Mouse (Mus musculus): ENCODE results near the gene Slc5a10. TPM values are rescaled to one million over a fixed set of nuclear protein-coding genes. Genes with fewer than 3 reads are reported as not detected.

Slc5a10 gene
- polyA plus RNA-seq, 1 experiment from 2014 or later = 0.08 TPM

DNA sequence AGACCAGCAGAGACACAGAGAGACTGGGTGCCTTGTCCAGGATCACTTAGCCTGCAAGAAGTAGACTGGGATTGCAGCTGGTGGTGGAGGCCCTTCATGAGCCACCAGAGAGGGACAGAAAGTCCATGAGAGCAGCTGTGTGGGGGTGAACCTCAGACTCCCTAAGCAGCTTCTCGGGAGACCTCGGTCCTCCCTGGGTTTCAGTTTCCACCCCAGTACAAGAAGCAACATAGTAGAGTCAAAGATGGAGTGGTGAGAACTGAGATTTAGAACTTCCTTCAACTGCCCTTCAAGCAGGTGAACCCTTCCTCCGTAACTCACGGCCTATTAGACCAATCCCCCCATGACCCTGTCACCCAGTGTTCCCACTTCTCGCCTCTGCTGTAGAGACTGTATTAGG lies 58.4 kb downstream of the Slc5a10 start:
- no peak overlapping the region for H3K9ac ChIP-seq (replicated peaks)
- 87% methylated on average over 5 of the region's 5 CpGs for WGBS
- no peaks in the 10 kb centered on the region for H3K27me3 ChIP-seq
- no peaks in the 10 kb centered on the region for H3K36me3 ChIP-seq
- H3K4me1 ChIP-seq (replicated peaks) = no peaks in the 10 kb centered on the region
- no peak overlapping the region for H3K27ac ChIP-seq
- no peak overlapping the region for H3K4me3 ChIP-seq (replicated peaks)
- ATAC-seq = no peak
- H3K9me3 ChIP-seq = no peaks in the 10 kb centered on the region
- no peak overlapping the region for H3K4me2 ChIP-seq (replicated peaks)

- H3K4me1 ChIP-seq (replicated peaks) = no peaks in the 10 kb centered on the region
These were observed 59.7 kb downstream of the Slc5a10 start for GRCm38 (mm10) chr11:61660806-61661392.

DNA sequence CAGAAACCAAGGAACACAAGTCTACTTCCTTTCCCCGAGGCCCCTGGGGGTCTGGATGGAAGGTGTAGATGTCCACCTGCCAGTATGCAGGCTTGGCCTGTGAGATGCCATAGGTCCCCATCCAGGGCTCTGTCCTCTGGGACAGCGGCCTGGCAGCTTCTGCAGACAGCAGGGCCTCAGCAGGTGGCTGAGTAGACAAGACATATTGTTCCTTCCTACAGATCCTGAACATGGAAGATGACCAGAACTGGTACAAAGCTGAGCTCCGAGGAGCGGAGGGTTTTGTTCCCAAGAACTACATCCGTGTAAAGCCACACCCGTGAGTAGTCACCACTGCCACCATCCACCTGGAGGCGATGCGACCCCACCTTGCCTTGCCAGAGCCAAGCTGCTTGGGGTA lies 60.6 kb downstream of the Slc5a10 start:
- no peak for ATAC-seq
- no peaks in the 10 kb centered on the region for H3K36me3 ChIP-seq
- no peak overlapping the region for H3K27ac ChIP-seq
- H3K27me3 ChIP-seq = no peaks in the 10 kb centered on the region
- H3K9me3 ChIP-seq = no peaks in the 10 kb centered on the region
- no peak overlapping the region for H3K4me2 ChIP-seq (replicated peaks)
- 87% methylated on average over 8 of the region's 8 CpGs for WGBS
- H3K4me1 ChIP-seq (replicated peaks) = no peaks in the 10 kb centered on the region
- H3K9ac ChIP-seq (replicated peaks) = no peak overlapping the region
- no peak overlapping the region for H3K4me3 ChIP-seq (replicated peaks)

More at GRCm38 (mm10) chr11:61660806-61661392, 59.7 kb downstream of the Slc5a10 start:
- Histone ChIP-seq H3K4me2 (replicated peaks) (no peak overlapping the region), H3K27me3 (no peaks in the 10 kb centered on the region), H3K36me3 (no peaks in the 10 kb centered on the region), H3K9me3 (no peaks in the 10 kb centered on the region), H3K4me3 (replicated peaks) (no peak overlapping the region), H3K27ac (no peak overlapping the region), H3K9ac (replicated peaks) (no peak overlapping the region)
- WGBS = 74% methylated on average over 7 of the region's 7 CpGs
- no peak for ATAC-seq

DNA sequence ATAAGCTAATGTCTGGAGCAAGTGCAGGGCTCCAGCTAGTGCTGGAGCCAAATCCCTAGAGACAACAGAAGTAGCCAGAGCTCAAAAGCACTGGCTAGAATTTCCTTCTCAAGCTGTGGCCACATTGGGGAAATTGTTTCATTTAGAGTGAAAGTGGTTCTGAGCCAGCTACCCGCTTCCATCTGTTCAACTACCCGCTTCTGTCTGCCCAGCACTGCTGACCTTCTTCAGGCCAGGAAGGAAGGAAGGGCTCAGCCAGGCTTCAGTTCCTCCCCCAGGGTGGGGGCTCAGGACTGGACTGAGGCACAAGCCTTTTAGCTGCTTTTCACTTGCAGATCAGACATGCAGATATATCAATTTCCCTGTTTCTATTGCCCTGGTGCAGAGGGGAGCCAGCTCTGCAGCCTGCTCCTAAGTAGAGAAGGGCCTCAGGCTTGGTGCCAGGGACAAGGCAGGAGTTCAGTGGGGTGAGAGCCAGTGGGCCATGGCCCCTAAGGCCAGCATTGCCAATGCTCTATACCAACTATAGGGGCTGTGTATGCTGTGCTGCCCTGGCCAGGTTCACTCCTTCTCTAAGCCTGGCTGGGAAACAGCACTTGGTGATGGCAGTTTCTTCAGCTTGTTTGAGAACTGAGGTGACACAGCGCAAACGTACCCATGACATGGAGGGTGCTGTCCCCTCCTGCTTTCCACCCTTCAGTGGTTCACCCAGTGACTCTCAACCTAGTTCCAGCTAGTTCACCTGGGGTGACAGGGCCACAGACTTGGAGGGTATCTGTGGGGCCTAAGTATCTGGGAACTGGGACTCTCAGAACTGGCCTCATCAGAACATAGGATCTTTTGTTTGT lies 61.4 kb downstream of the Slc5a10 start:
- no peak overlapping the region for H3K4me3 ChIP-seq (replicated peaks)
- H3K27me3 ChIP-seq = no peaks in the 10 kb centered on the region
- no peak overlapping the region for H3K27ac ChIP-seq
- H3K9me3 ChIP-seq = no peaks in the 10 kb centered on the region
- H3K36me3 ChIP-seq = no peaks in the 10 kb centered on the region
- H3K4me1 ChIP-seq (replicated peaks) = no peaks in the 10 kb centered on the region
- WGBS = 84% methylated on average over 4 of the region's 4 CpGs
- H3K4me2 ChIP-seq (replicated peaks) = no peak overlapping the region
- no peak for ATAC-seq
- H3K9ac ChIP-seq (replicated peaks) = no peak overlapping the region

DNA sequence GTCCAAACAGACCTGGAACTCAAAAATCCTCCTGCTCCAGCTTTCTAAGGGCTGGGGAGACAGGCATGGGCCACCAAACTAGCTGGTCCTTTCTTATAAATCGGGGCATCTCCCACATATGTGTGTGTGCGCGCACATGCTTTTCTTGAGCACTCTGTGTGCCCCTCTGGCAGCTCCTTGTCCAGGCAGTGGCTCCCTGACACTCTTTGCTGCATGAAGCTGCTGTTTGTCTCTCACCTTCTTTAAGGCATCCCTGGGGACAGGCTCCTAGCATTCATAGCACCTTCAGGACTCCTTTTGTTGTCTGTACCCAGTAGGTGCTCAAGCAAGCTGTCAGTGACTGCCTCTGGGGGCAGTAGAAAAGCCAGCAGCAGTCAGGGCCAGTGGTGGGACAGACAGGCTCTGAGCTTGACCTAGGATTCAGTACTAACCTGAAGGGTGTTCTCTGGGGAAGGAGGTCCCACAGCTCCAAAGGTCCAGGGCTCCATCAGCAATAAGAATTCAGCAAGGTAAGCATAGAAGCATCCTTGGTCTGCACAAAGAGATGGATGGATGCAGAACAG lies 62.2 kb downstream of the Slc5a10 start:
- whole genome bisulfite sequencing = 92% methylated on average over 3 of the region's 3 CpGs

GRCm38 (mm10) chr11:61657432-61657831 lies 63.2 kb downstream of the Slc5a10 start:
- Histone ChIP-seq H3K4me3 (replicated peaks) (no peak overlapping the region), H3K27ac (no peak overlapping the region), H3K4me2 (replicated peaks) (no peak overlapping the region), H3K9ac (replicated peaks) (no peak overlapping the region), H3K9me3 (no peaks in the 10 kb centered on the region), H3K4me1 (replicated peaks) (no peaks in the 10 kb centered on the region), H3K36me3 (no peaks in the 10 kb centered on the region), H3K27me3 (no peaks in the 10 kb centered on the region)
- WGBS = 75% methylated on average over 2 of the region's 2 CpGs
- ATAC-seq = no peak

More for the DNA sequence above, 62.2 kb downstream of the Slc5a10 start:
- no peak for ATAC-seq
- no peak overlapping the region for H3K4me2 ChIP-seq (replicated peaks)
- no peak overlapping the region for H3K27ac ChIP-seq
- no peaks in the 10 kb centered on the region for H3K4me1 ChIP-seq (replicated peaks)
- H3K27me3 ChIP-seq = no peaks in the 10 kb centered on the region
- H3K4me3 ChIP-seq (replicated peaks) = no peak overlapping the region
- H3K36me3 ChIP-seq = no peaks in the 10 kb centered on the region
- no peaks in the 10 kb centered on the region for H3K9me3 ChIP-seq
- no peak overlapping the region for H3K9ac ChIP-seq (replicated peaks)

DNA sequence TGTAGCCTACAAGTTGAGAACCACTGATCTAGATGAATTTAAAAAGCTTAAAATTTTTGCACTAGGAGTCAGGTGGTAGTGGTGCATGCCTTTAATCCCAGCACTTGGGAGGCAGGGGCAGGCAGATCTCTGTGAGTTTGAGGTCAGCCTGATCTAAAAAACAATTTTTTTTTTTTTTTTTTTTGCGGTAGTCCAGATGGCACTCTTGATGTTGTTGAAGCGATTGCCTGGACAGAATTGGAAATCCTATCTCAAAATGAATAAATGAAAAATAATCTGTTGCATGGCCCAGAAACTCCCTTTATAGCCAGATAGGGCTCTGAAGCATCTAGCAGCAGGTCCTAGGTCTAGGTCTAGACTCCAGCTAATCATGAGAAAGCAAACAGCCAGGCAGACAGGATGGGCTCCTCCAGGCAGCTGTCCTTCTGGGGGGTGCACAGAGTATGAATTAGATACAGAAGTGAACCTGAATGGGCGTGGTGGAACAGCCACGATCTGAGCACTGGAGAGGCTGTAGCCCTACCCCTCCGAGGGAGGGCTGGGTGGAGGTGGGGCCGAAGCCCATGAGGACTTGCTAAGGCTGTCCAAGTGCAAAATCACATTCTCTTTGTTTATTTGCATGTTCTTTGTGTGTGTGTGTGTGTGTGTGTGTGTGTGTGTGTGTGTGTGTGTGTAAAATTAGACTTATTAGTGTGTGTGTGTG lies 64.3 kb downstream of the Slc5a10 start:
- Histone ChIP-seq H3K4me3 (replicated peaks) (no peak overlapping the region), H3K27ac (no peak overlapping the region), H3K36me3 (no peaks in the 10 kb centered on the region), H3K9me3 (no peaks in the 10 kb centered on the region), H3K4me2 (replicated peaks) (no peak overlapping the region), H3K9ac (replicated peaks) (no peak overlapping the region), H3K27me3 (no peaks in the 10 kb centered on the region), H3K4me1 (replicated peaks) (no peaks in the 10 kb centered on the region)
- WGBS = 72% methylated on average over 6 of the region's 6 CpGs
- ATAC-seq = no peak

DNA sequence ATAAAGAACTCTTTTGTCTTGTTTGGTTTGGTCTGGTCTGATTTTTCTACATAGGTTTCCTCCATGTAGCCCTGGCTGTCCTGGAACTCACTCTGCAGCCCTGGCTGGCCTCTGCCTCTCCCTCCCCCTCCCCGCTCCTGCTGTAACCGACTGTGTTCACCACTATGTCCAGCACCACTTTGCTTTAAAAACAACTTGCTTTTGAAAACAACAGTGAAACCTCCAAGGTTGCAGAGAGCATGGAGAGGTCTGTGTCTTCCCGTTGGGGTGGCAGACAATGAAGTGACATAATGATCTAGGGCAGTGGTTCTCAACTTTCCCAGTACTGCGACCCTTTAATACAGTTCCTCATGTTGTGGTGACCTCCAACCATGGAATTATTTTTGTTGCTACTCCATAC lies 65.0 kb downstream of the Slc5a10 start:
- H3K4me1 ChIP-seq (replicated peaks) = no peaks in the 10 kb centered on the region
- H3K36me3 ChIP-seq = no peaks in the 10 kb centered on the region
- H3K4me2 ChIP-seq (replicated peaks) = no peak overlapping the region
- no peak overlapping the region for H3K9ac ChIP-seq (replicated peaks)
- H3K9me3 ChIP-seq = no peaks in the 10 kb centered on the region
- no peak for ATAC-seq
- H3K27ac ChIP-seq = no peak overlapping the region
- H3K27me3 ChIP-seq = no peaks in the 10 kb centered on the region
- H3K4me3 ChIP-seq (replicated peaks) = no peak overlapping the region
- 66% methylated on average over 4 of the region's 4 CpGs for WGBS

- WGBS = 87% methylated on average over 4 of the region's 4 CpGs
- Histone ChIP-seq H3K4me3 (replicated peaks) (no peak overlapping the region), H3K27me3 (no peaks in the 10 kb centered on the region), H3K4me2 (replicated peaks) (no peak overlapping the region), H3K4me1 (replicated peaks) (no peaks in the 10 kb centered on the region), H3K36me3 (no peaks in the 10 kb centered on the region), H3K9ac (replicated peaks) (no peak overlapping the region), H3K9me3 (no peaks in the 10 kb centered on the region), H3K27ac (no peak overlapping the region)
- no peak for ATAC-seq
These were observed 65.8 kb downstream of the Slc5a10 start for GRCm38 (mm10) chr11:61654786-61655311.

GRCm38 (mm10) chr11:61653568-61653967 lies 67.1 kb downstream of the Slc5a10 start:
- WGBS = 77% methylated on average over 2 of the region's 2 CpGs
- no peak overlapping the region for H3K4me3 ChIP-seq (replicated peaks)

DNA sequence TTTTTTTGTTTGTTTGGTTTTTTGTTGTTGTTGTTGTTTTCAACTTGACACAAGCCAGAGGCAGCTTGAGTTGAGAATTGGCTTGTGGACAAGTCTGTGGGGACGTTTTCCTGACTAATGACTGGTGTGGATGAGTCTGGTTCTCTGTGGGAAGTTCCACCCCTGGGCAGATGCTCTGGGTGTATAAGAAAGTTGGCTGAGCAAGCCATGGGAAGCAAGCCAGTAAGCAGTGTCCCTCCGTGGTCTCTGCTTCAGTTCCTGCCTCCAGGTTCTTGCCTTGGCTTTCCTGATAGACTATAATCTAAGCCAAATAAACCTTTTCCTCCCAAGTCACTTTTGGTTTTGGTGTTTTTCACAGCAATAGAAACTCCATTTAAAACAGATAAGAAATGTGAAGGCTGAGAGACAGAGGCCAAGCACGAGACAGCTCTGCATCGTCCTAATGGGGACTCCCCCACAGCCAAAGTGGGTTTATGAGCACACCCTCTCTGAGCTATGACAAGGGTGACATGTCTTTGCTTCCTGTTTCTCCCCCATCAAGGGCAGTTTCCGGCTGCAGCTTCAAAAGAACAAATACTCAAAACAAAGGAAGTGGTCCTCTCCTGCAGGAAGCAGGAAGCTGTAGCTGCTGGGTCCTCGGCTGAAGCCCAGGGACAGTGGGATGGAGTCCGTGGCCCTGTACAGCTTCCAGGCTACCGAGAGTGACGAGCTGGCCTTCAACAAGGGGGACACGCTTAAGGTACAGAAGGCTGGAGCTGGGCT lies 67.8 kb downstream of the Slc5a10 start, which contains the start of gene Grap:
TSS of gene Grap (plus strand) at position 580 of the 762 bp plus-strand sequence.
- 76% methylated on average over 10 of the region's 10 CpGs for WGBS
- H3K36me3 ChIP-seq = no peaks in the 10 kb centered on the region
- no peak for ATAC-seq
- H3K27ac ChIP-seq = no peak within 1 kb of the TSS
- H3K4me1 ChIP-seq (replicated peaks) = no peaks in the 10 kb centered on the region
- H3K27me3 ChIP-seq = no peaks in the 10 kb centered on the region
- no peak within 1 kb of the TSS for H3K4me3 ChIP-seq (replicated peaks)
- no peak within 1 kb of the TSS for H3K9ac ChIP-seq (replicated peaks)
- no peak within 1 kb of the TSS; the same call in 1 of the 2 replicates for H3K4me2 ChIP-seq (replicated peaks)
- H3K9me3 ChIP-seq = no peaks in the 10 kb centered on the region

More at GRCm38 (mm10) chr11:61653568-61653967, 67.1 kb downstream of the Slc5a10 start:
- no peaks in the 10 kb centered on the region for H3K36me3 ChIP-seq
- ATAC-seq = no peak
- no peak overlapping the region for H3K4me2 ChIP-seq (replicated peaks)
- no peaks in the 10 kb centered on the region for H3K4me1 ChIP-seq (replicated peaks)
- H3K27me3 ChIP-seq = no peaks in the 10 kb centered on the region
- H3K9ac ChIP-seq (replicated peaks) = no peak overlapping the region
- no peaks in the 10 kb centered on the region for H3K9me3 ChIP-seq
- no peak overlapping the region for H3K27ac ChIP-seq

Data from midbrain, embryonic 13.5 days (tissue).